Mouse (Mus musculus): ENCODE results near the gene Rpl36al.
"Not testable (repeated sequence)": the region's sequence is repeated elsewhere in the genome, so short reads cannot be mapped to it uniquely, and the experiment has no call there.

The Rpl36al gene

DNA sequence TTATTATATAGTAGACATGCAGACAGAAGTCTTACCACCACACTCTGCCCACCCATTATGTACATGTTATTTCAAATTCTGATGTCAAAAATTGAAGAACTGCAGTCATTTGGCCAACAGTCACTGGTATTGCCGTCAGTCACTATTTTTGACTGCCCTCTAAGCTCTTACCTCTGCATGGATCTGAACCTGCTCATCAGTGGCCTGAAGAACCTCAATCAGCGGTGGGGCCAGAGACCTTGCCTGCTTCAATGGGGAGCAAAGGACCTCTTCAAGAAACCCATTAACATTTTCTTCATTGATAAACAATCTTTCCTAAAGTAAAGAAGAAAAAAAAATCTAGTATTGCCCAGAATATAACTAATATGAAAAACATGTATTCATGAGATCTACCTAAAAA lies 8.8 kb upstream of the Rpl36al start:
- no peak for DNase-seq

- DNase-seq: no peak
Observed at GRCm38 (mm10) chr12:69191396-69191795, 7.5 kb upstream of the Rpl36al start.

- no peak for DNase-seq
Observed at GRCm38 (mm10) chr12:69190522-69190921, 6.6 kb upstream of the Rpl36al start.

DNA sequence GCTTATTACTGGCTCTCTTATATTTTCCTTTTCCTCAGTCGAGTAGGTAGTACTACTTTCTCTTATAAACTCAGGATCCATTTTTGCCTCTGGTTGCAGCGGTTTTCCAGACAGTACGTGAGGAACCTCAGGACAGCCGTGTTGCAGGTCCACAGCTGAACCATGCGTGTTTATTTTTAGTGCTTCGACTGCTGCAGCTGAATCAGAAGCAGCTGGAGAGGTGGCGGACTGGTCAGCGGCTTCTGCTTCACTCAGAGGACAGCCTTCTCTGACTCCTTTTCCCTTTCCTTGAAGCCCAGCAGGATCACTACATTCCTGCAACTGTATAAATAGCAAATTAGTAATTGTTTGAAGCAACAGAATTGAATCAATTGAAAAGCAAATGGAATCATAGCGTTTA lies 6.2 kb upstream of the Rpl36al start:
- no peak for DNase-seq

- peak; percentile 53 for DNase-seq
Observed at GRCm38 (mm10) chr12:69186811-69187471, 3.1 kb upstream of the Rpl36al start.

DNA sequence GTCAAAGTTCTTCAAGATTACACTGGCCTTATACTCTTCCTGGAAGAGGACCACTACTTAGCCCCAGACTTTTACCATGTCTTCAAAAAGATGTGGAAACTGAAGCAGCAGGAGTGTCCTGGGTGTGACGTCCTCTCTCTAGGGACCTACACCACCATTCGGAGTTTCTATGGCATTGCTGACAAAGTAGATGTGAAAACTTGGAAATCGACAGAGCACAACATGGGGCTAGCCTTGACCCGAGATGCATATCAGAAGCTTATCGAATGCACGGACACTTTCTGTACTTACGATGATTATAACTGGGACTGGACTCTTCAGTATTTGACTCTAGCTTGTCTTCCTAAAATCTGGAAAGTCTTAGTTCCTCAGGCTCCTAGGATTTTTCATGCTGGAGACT lies 1.5 kb upstream of the Rpl36al start:
- peak; percentile 20 for DNase-seq

DNA sequence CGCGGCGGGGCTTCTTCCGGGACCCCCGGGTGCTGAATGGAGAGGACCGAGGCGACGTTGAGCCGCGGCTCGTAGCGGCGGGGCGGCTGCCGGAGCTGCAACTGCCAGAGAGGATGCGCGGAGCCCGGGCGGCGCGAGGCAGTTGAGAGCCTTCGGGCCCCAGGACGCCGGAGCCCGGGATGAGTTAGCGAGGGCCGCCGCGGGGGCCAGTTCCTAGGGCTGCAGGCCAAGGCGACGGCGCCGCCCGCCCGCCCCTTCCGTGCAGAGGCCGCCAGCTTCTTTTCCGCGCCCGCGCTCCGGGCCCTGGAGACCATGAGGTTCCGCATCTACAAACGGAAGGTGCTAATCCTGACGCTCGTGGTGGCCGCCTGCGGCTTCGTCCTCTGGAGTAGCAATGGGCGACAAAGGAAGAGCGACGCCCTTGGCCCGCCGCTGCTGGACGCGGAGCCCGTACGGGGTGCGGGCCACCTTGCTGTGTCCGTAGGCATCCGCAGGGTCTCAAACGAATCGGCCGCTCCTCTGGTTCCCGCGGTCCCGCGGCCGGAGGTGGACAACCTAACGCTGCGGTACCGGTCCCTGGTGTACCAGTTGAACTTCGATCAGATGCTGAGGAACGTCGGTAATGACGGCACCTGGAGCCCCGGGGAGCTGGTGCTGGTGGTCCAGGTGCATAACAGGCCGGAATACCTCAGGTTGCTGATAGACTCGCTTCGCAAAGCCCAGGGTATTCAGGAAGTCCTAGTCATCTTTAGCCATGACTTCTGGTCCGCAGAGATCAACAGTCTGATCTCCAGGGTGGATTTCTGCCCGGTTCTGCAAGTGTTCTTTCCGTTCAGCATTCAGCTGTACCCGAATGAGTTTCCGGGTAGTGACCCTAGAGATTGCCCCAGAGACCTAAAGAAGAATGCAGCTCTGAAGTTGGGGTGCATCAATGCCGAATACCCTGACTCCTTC lies 736 bp upstream of the Rpl36al start:
- DNase-seq: no peak

DNA sequence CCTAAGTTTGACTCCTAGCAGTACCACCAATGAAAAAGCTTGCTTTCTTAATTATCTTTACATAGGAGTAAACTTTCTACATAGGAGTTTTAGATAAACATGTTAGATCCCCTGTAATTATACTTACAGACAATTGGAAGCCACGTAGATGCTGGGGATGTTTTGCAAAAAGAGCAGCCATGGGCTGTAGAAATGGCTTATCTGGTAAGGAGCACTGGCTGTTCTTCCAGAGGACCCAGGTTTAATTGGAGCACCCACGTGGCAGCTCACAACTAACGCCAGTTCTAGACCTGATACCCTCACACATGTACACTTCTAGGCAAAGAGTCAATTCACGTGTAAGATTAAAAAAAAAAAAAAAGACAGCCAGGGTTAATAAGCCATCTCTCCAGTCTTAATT lies 2.1 kb downstream of the Rpl36al start:
- no peak for DNase-seq

- DNase-seq: no peak
Observed at GRCm38 (mm10) chr12:69179371-69179770, 4.5 kb downstream of the Rpl36al start.

GRCm38 (mm10) chr12:69177526-69177925 lies 6.4 kb downstream of the Rpl36al start:
- no peak for DNase-seq

DNA sequence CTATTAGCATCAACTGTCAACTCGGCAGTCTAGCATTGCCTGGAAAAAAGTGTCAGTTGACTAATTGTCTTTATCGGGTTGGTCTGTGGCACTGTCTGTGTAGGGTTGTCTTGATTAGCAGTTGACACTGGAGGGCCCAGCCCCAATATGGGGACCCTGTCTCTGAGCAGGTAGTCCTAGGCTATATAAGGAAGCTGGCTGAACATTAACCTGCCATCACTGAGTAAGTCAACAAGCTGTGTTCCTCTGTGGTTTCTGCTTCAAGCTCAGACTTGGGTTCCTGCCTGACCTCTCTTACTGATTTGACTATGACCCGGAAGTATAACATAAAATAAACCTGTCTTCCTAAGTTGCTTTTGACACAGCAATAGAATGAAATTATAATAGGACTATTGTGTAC lies 7.9 kb downstream of the Rpl36al start:
- no peak for DNase-seq

DNA sequence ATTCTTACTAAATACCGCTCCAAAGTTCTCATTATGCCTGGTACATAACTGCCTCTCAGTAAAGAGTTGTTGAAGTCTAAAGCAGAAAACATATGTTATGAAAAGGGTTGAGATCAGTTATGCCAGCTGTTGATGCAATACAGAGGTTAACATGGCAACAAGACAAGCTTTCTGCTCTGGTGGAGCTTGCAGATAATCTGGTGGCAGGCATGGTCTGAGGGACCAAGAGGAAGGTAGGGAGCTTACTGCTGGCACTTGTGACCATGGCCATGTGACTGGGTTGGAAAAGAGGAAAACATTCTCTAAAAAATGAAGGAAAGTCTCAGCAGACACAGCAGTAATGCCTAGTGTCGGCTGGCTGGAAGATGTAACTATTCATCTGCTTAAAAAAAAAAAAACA lies 12.6 kb downstream of the Rpl36al start:
- DNase-seq: no peak

- peak; percentile 96 for DNase-seq
Observed at GRCm38 (mm10) chr12:69168461-69169106, 15.3 kb downstream of the Rpl36al start, which contains the start of gene Lrr1. Gene Lrr1 (plus strand): TSS chr12:69168814.

GRCm38 (mm10) chr12:69167656-69168460 lies 16.0 kb downstream of the Rpl36al start:
- DNase-seq: no peak

DNA sequence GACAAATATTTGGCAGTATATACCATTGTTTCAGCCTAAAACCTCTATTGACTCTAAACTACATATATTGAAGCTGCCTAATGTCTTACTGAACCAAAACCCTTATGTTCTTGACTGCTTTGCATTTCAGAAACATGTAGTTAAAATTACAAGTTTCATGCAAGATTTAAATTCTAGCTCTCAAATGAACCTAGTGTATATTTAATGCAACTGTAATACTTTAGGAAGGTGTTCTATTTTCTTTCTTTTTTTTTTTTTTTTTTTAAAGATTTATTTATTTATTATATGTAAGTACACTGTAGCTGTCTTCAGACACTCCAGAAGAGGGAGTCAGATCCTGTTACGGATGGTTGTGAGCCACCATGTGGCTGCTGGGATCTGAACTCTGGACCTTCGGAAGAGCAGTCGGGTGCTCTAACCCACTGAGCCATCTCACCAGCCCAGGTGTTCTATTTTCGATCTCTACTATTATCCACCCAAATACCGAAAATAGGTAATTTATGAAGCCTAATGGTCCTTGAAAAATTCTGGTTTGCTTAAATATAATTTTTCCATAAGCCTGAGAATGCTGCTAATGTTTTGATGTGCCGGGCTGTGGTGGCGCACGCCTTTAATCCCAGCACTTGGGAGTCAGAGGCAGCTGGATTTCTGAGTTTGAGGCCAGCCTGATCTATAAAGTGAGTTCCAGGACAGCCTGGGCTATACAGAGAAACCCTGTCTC lies 16.9 kb downstream of the Rpl36al start:
- not testable (repeated sequence) for DNase-seq

- DNase-seq: no peak
Observed at GRCm38 (mm10) chr12:69164904-69165303, 19.0 kb downstream of the Rpl36al start.

DNA sequence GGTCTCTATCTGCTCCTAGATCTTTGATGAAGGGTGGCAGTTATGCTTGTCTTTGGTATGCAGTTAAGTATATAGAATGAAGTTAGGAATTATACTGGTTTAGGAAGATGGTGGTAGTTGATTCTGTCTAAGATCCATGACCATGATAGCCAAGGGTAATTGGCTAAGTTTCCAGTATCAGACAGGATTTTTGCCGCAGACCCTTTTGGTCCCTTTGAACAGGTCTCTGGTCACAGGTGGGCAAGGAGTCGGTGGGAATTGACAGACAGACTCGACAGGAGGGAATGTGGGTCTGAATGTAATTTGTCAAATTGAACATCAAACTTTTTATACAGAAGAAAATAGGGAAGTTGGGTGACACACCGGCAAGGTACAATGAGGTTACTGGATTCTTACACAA lies 20.3 kb downstream of the Rpl36al start:
- DNase-seq: not testable (repeated sequence)

- DNase-seq: not testable (repeated sequence)
Observed at GRCm38 (mm10) chr12:69160677-69161076, 23.2 kb downstream of the Rpl36al start.

DNA sequence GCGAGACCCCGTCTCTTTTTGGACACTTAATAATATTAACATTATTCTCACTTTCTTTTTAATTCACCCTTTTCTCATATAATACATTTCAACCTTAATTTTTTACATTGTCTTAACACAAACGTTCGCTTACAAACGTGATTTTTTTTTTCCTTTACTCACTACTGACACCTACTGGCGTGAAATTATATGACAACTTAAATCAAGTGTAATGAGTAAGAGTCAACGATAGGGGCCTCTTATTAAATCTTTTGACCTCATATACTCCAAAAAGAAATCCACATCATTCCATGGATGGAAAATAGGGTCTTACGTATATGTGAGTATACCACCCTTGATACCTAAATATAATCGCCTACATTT lies 24.3 kb downstream of the Rpl36al start:
- DNase-seq: peak; percentile 44

GRCm38 (mm10) chr12:69158765-69159577 lies 24.9 kb downstream of the Rpl36al start, which contains the start of gene Rps29:
Gene Rps29 (minus strand): TSS chr12:69159186.
- DNase-seq: peak; percentile 98

GRCm38 (mm10) chr12:69158366-69158764 lies 25.5 kb downstream of the Rpl36al start:
- DNase-seq: no peak
